Mouse (Mus musculus) CD4-positive, CD25-positive, alpha-beta regulatory T cell, adult 9 weeks (primary cell): ENCODE measurements around the gene Slc25a47. TPM values are rescaled to one million over a fixed set of nuclear protein-coding genes. Genes with fewer than 3 reads are reported as not detected.

Source experiments
- polyA plus RNA-seq: library from polyadenylated mRNA; unstranded; fragments of 100-300 nt; shearing (Covaris generic); gene quantifications from one replicate; pipeline ENCODE4 v1.2.1, GENCODE M21; 2017

Gene Slc25a47
- polyA plus RNA-seq = 2.0 TPM

GRCm38 (mm10) chr12:108835840-108836409, at the start of gene Slc25a47, which contains the start of gene Slc25a29:
Slc25a47 (plus strand) TSS chr12:108836046.
Slc25a29 (minus strand) TSS chr12:108835883.

DNA sequence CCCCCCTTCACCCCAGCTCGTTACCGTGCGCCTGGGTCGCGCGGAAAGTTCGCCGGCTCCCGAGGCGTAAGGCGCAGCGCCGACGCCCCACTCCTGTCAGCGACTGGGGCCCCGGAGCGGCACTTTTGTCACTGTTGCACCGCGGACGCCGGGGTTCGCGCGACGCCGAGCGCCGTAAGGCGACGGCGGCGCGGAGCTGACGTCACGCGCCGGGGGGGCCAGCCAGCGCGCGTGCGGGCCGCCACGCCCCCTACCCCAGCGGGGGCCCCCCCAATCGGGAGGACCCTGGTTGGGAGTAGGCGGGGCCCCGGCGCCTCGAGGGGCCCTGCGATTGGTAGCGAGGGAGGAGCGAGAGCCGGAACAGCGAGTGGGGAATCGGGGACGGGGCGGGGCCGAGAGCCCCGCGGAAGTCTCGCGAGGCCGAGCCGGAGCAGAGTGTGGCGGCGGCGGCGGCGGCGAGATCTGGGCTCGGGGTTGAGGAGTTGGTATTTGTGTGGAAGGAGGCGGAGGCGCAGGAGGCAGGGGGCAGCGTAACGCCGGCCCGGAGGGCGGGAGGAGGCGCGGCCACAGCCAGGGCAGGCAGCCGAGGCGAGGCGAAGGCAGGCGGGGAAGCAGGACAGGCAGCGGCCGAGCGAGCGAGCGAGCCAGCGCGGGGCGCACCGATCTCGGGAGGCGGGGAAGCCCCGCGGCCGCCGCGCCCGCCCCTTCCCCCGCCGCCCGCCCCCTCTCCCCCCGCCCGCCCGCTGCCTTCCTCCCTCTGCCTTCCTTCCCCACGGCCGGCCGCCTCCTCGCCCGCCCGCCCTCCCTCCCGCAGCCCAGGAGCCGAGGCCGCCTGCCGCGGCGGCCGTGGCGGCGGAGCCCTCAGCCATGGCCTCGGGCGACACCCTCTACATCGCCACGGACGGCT, 43.0 kb upstream of the Slc25a47 start, which contains the start of gene Yy1:
TSS of gene Yy1 (plus strand) at position 428 of the 907 bp plus-strand sequence.

GRCm38 (mm10) chr12:108892989-108893714, 57.3 kb downstream of the Slc25a47 start, which contains the start of gene Wdr25:
Wdr25 (plus strand) TSS chr12:108893631.

DNA sequence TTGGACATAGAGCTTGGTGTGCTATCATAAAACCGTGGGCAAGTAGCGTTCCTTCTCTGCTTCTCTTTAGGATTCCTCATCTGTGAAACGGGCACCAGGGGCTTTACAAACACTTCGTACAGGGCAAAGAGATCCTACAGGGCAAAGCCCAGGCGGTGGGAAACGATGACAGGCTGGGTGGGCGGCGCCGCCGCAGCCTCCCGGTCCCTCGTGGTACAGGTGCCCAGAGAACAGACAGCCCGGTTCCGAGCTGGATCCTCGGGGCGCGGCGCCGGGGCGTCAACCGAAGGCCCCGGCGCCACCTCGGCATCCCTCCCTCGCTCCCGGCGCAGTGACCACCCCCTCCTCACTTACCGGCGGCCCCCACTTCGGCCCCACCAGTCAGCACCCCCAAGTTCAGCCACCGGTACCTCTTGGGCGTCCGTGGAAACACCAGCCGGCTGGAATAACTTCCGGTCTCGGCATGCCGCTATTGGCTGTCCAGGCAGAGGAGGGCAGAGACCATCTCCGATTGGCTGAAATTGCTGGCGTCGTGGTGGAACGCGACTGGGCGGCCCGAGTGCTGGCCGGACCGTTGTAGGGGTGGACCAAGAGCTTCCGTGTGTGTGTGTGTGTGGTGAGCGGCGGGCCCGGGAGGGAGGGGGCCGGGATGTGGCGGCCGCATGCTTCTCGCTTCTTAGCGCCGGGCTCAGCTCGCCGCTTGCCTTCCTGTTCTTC, 58.0 kb downstream of the Slc25a47 start, which contains the start of gene Wars:
TSS of gene Wars (minus strand) at position 460 of the 717 bp plus-strand sequence.

Other genes starting within 250 kb of the Slc25a47 start
- gene Degs2, start 133.7 kb upstream of the Slc25a47 start, polyA plus RNA-seq = 6.7 TPM
- gene Yy1, start 43.1 kb upstream of the Slc25a47 start, polyA plus RNA-seq = 7.5 TPM
- gene Slc25a29, start 163 bp upstream of the Slc25a47 start, polyA plus RNA-seq = 8.6 TPM
- 8.4 TPM for gene Wdr25, start 57.6 kb downstream of the Slc25a47 start, polyA plus RNA-seq
- 103 TPM for gene Wars, start 58.1 kb downstream of the Slc25a47 start, polyA plus RNA-seq
- 0.26 TPM for gene Begain, start 232.2 kb downstream of the Slc25a47 start, polyA plus RNA-seq